Comparison of ENCODE assay signal across 10 mouse cellular contexts in genomic region chr17:28580396-28580795, GRCm38 (mm10). TPM values are rescaled to one million over a fixed set of nuclear protein-coding genes. Genes with fewer than 3 reads are reported as not detected.
DNase-seq lines count a peak whose midpoint lies in the region; ATAC-seq and TF ChIP-seq lines count a peak whose summit lies in the region.
"Had no signal": no experiment of that assay in that cellular context is flagged by ENCODE, and none has a peak within 500 bp of the region (broad histone marks: within the 10 kb centered on the region; RNA-seq: fewer than 3 reads in every experiment).

No protein-coding gene starts in this region.

- H3K9me3 ChIP-seq in intestine, postnatal 0 days (ENCODE audit: control insufficient read depth): no peaks in the 10 kb centered on the region
- H3K9me3 ChIP-seq in lung, postnatal 0 days (ENCODE audit: low read length): no peaks in the 10 kb centered on the region
- H3K9me3 ChIP-seq: limb, embryonic 12.5 days had no signal

- no peak overlapping the region for H3K9ac ChIP-seq in intestine, postnatal 0 days (ENCODE audit: low read depth, low read length)
- no peak overlapping the region for H3K9ac ChIP-seq in lung, postnatal 0 days (replicated peaks; ENCODE audit: low read depth)
- H3K9ac ChIP-seq: limb, embryonic 12.5 days had no signal

- no peak overlapping the region for H3ac ChIP-seq in C2C12 (ENCODE audit: control insufficient read depth, insufficient read length, low read depth)

- no peaks in the 10 kb centered on the region for H3K79me2 ChIP-seq in C2C12 (ENCODE audit: control insufficient read depth, insufficient read depth)

- no peaks in the 10 kb centered on the region for H3K79me3 ChIP-seq in C2C12 (ENCODE audit: low read depth)

- no peak overlapping the region for H3K4me3 ChIP-seq in gastrocnemius, adult 2 months
- H3K4me3 ChIP-seq in C2C12 (ENCODE audit: insufficient read depth, poor library complexity, severe bottlenecking): no peak overlapping the region
- H3K4me3 ChIP-seq in intestine, postnatal 0 days (ENCODE audit: low read depth, low read length): no peak overlapping the region
- H3K4me3 ChIP-seq in lung, postnatal 0 days (ENCODE audit: low read depth, low read length): no peak overlapping the region
- H3K4me3 ChIP-seq: limb, embryonic 12.5 days had no signal

- H3K4me1 ChIP-seq in intestine, postnatal 0 days (replicated peaks; ENCODE audit: control insufficient read depth, insufficient read depth, low read length): 0 out of 2 replicates have a peak, but pooled peaks cover 4% of the 10 kb centered on the region
- no peaks in the 10 kb centered on the region for H3K4me1 ChIP-seq in lung, postnatal 0 days (ENCODE audit: insufficient read depth, low read depth, low read length)

- no peak overlapping the region for H3K4me2 ChIP-seq in intestine, postnatal 0 days (replicated peaks; ENCODE audit: low read depth)
- no peak overlapping the region for H3K4me2 ChIP-seq in lung, postnatal 0 days (replicated peaks; ENCODE audit: low read depth, low read length)
- H3K4me2 ChIP-seq: limb, embryonic 12.5 days had no signal

- H3K27me3 ChIP-seq in C2C12 (ENCODE audit: control insufficient read depth, insufficient read depth, insufficient read length): peaks cover 3% of the 10 kb centered on the region
- H3K27me3 ChIP-seq in intestine, postnatal 0 days (replicated peaks; ENCODE audit: control insufficient read depth, insufficient read depth, low read length): no peaks in the 10 kb centered on the region
- H3K27me3 ChIP-seq in lung, postnatal 0 days (replicated peaks; ENCODE audit: insufficient read depth, low read length): no peaks in the 10 kb centered on the region

- DNase-seq in gastrocnemius, adult 2 months: peak; percentile 63
- DNase-seq in gastrocnemius, postnatal 36 days: no peak
- peak; percentile 67 for DNase-seq in c-Kit-positive CD71-positive TER-119-negative erythroid progenitor cells, embryonic 14.5 days (ENCODE audit: low read depth)
- peak; percentile 88 for DNase-seq in lung, postnatal 0 days (ENCODE audit: low spot score)
- DNase-seq in thymus, postnatal 0 days (ENCODE audit: low spot score): peak; percentile 52
- no peak for DNase-seq in layer of hippocampus, adult 18-20 months (ENCODE audit: low spot score in 2 of 2)

- intact Hi-C loops in gastrocnemius, adult 2 months (cut with DNase I): no loop called here
- intact Hi-C loops in gastrocnemius, postnatal 36 days (cut with DNase I): no loop called here

- TF ChIP-seq CTCF in gastrocnemius, adult 2 months (IDR thresholded peaks at IDR 0.05): no peak
- no peak for TF ChIP-seq CTCF in C2C12 (IDR thresholded peaks at IDR 0.05; ENCODE audit: control insufficient read depth, insufficient read depth, insufficient read length)
- no peak for TF ChIP-seq CTCF in intestine, postnatal 0 days (IDR thresholded peaks at IDR 0.05; ENCODE audit: low read depth)
- no peak for TF ChIP-seq CTCF in lung, postnatal 0 days (IDR thresholded peaks at IDR 0.05)

- no peak overlapping the region for H3K27ac ChIP-seq in gastrocnemius, adult 2 months
- no peak overlapping the region for H3K27ac ChIP-seq in intestine, postnatal 0 days (ENCODE audit: low read depth, low read length)
- no peak overlapping the region for H3K27ac ChIP-seq in lung, postnatal 0 days (ENCODE audit: low read length)
- H3K27ac ChIP-seq: limb, embryonic 12.5 days had no signal

- no peak for TF ChIP-seq EP300 in lung, postnatal 0 days (IDR thresholded peaks at IDR 0.05)

- peak; percentile 59 for ATAC-seq in intestine, postnatal 0 days
- peak; percentile 80 for ATAC-seq in lung, postnatal 0 days

- no peaks in the 10 kb centered on the region for H3K36me3 ChIP-seq in C2C12 (ENCODE audit: control insufficient read depth, insufficient read depth)
- no peaks in the 10 kb centered on the region for H3K36me3 ChIP-seq in intestine, postnatal 0 days (ENCODE audit: control insufficient read depth, insufficient read depth)
- H3K36me3 ChIP-seq in lung, postnatal 0 days (ENCODE audit: insufficient read depth, low read length): no peaks in the 10 kb centered on the region
- H3K36me3 ChIP-seq: limb, embryonic 12.5 days had no signal

- WGBS in intestine, postnatal 0 days: 3% methylated on average over 9 of the region's 9 CpGs
- 4% methylated on average over 9 of the region's 9 CpGs for WGBS in lung, postnatal 0 days

TF ChIP-seq in C2C12, 6 proteins besides CTCF, POLR2A, EP300 and RAD21:
- peak; percentile 88 for TF ChIP-seq MAX (IDR thresholded peaks at IDR 0.05)
- no peak for TF ChIP-seq USF1 (IDR thresholded peaks at IDR 0.05; ENCODE audit: low read depth)

RNA-seq across cellular contexts. Expression of gene Lhfpl5, which starts 5.0 kb away (rescaled TPM):
- total RNA-seq in gastrocnemius, adult 2 months (2021): not detected
- total RNA-seq in gastrocnemius, postnatal 36 days (2021): not detected
- 0.06 TPM for polyA plus RNA-seq in C2C12 (2012; fragmentation: generic; extraction: Trizol)
- 0.90 and 1.3 TPM in 2 replicates for polyA plus RNA-seq in intestine, postnatal 0 days (2015; fragmentation: Nextera tagmentation; extraction: Ambion mirVana)
- polyA plus RNA-seq in lung, postnatal 0 days (2015; fragmentation: Nextera tagmentation; extraction: Ambion mirVana): 0.07 and 0.25 TPM in 2 replicates
- polyA plus RNA-seq in thymus, postnatal 0 days (2015; fragmentation: Nextera tagmentation; extraction: Ambion mirVana): 0.27 TPM in 1 of 2 replicates, not detected in the other
- 1 to 10 TPM; 3.8 to 3.9 TPM for total RNA-seq in layer of hippocampus, adult 18-20 months (2021)

RNA-seq across cellular contexts. Expression of gene Clps, which starts 19.8 kb away (rescaled TPM):
- total RNA-seq in gastrocnemius, adult 2 months (2021): not detected
- not detected for total RNA-seq in gastrocnemius, postnatal 36 days (2021)
- polyA plus RNA-seq in C2C12 (2012; fragmentation: generic; extraction: Trizol): not detected
- polyA plus RNA-seq in intestine, postnatal 0 days (2015; fragmentation: Nextera tagmentation; extraction: Ambion mirVana): 104 and 125 TPM in 2 replicates
- 0.32 and 0.42 TPM in 2 replicates for polyA plus RNA-seq in lung, postnatal 0 days (2015; fragmentation: Nextera tagmentation; extraction: Ambion mirVana)
- polyA plus RNA-seq in thymus, postnatal 0 days (2015; fragmentation: Nextera tagmentation; extraction: Ambion mirVana): 1.4 and 1.9 TPM in 2 replicates
- not detected for total RNA-seq in layer of hippocampus, adult 18-20 months (2021)
- polyA plus RNA-seq: limb, embryonic 12.5 days had no signal

RNA-seq across cellular contexts. Expression of gene Clpsl2, which starts 31.2 kb away (rescaled TPM):
- not detected for total RNA-seq in gastrocnemius, adult 2 months (2021)
- not detected for total RNA-seq in gastrocnemius, postnatal 36 days (2021)
- not detected for polyA plus RNA-seq in C2C12 (2012; fragmentation: generic; extraction: Trizol)
- polyA plus RNA-seq in intestine, postnatal 0 days (2015; fragmentation: Nextera tagmentation; extraction: Ambion mirVana): not detected in 2 replicates
- polyA plus RNA-seq in lung, postnatal 0 days (2015; fragmentation: Nextera tagmentation; extraction: Ambion mirVana): not detected in 2 replicates
- not detected in 2 replicates for polyA plus RNA-seq in thymus, postnatal 0 days (2015; fragmentation: Nextera tagmentation; extraction: Ambion mirVana)
- total RNA-seq in layer of hippocampus, adult 18-20 months (2021): not detected
- polyA plus RNA-seq: limb, embryonic 12.5 days; stomach, embryonic 16.5 days had no signal

RNA-seq across cellular contexts. Expression of gene Srpk1, which starts 42.1 kb away (rescaled TPM):
- total RNA-seq in gastrocnemius, adult 2 months (2021): 10 to 100 TPM; 28.0 to 39.7 TPM
- total RNA-seq in gastrocnemius, postnatal 36 days (2021): 10 to 100 TPM; 24.7 to 26.6 TPM
- 29.0 TPM for polyA plus RNA-seq in C2C12 (2012; fragmentation: generic; extraction: Trizol)
- 55.2 and 70.3 TPM in 2 replicates for polyA plus RNA-seq in intestine, postnatal 0 days (2015; fragmentation: Nextera tagmentation; extraction: Ambion mirVana)
- polyA plus RNA-seq in lung, postnatal 0 days (2015; fragmentation: Nextera tagmentation; extraction: Ambion mirVana): 37.1 and 41.9 TPM in 2 replicates
- 99.1 and 103 TPM in 2 replicates for polyA plus RNA-seq in thymus, postnatal 0 days (2015; fragmentation: Nextera tagmentation; extraction: Ambion mirVana)
- 10 to 100 TPM; 71.8 to 76.0 TPM for total RNA-seq in layer of hippocampus, adult 18-20 months (2021)

RNA-seq across cellular contexts. Expression of gene Armc12, which starts 49.8 kb away (rescaled TPM):
- total RNA-seq in gastrocnemius, adult 2 months (2021): not detected
- not detected for total RNA-seq in gastrocnemius, postnatal 36 days (2021)
- not detected for polyA plus RNA-seq in C2C12 (2012; fragmentation: generic; extraction: Trizol)
- polyA plus RNA-seq in intestine, postnatal 0 days (2015; fragmentation: Nextera tagmentation; extraction: Ambion mirVana): not detected in 2 replicates
- not detected in 2 replicates for polyA plus RNA-seq in lung, postnatal 0 days (2015; fragmentation: Nextera tagmentation; extraction: Ambion mirVana)
- polyA plus RNA-seq in thymus, postnatal 0 days (2015; fragmentation: Nextera tagmentation; extraction: Ambion mirVana): not detected in 2 replicates
- not detected for total RNA-seq in layer of hippocampus, adult 18-20 months (2021)
- polyA plus RNA-seq: limb, embryonic 12.5 days; stomach, embryonic 16.5 days had no signal

Comparison
In these comparisons a context has a peak if more than half of its experiments do, and no peak if none do; other contexts are left out.
1. DNase-seq: peak in gastrocnemius, adult 2 months (single experiment), c-Kit-positive CD71-positive TER-119-negative erythroid progenitor cells, embryonic 14.5 days (single experiment), lung, postnatal 0 days (single experiment) and thymus, postnatal 0 days (single experiment); none in gastrocnemius, postnatal 36 days (0 of 2) and layer of hippocampus, adult 18-20 months (0 of 2).
2. RNA of gene Clps, which starts 19.8 kb away (polyA plus RNA-seq): 104 to 125 TPM in intestine, postnatal 0 days; 1.4 to 1.9 TPM in thymus, postnatal 0 days, 0.32 to 0.42 TPM in lung, postnatal 0 days and not detected in C2C12 (single experiment); every median in the first group is over 10 times any median in the second.